Mouse (Mus musculus) spleen, adult 2 months (tissue): ENCODE measurements around the gene Ahcy. TPM values are rescaled to one million over a fixed set of nuclear protein-coding genes. Genes with fewer than 3 reads are reported as not detected.
"Not testable (repeated sequence)": the region's sequence is repeated elsewhere in the genome, so short reads cannot be mapped to it uniquely, and the experiment has no call there.

Experiments used
- DNase-seq, 2 experiments: peaks; one replicate each; pipeline versions ENCODE4 v3.0.0 to v3.0.0-alpha.2; 2012 to 2021; ENCODE audit warnings: low spot score in 2 of 2, low read depth in 1 of 2
- H3K27ac ChIP-seq: fragments of 200-500 bp; 2 replicates; pipeline ENCODE4 v1.5.1; 2012; ENCODE audit warnings: low read length, inconsistent platforms; ENCODE audit not compliant: insufficient read depth
- H3K27me3 ChIP-seq: fragments of 200-500 bp; 2 replicates; pipeline ENCODE4 v1.6.1; 2012; ENCODE audit warnings: mild to moderate bottlenecking, moderate library complexity, low read length, inconsistent platforms; ENCODE audit not compliant: control insufficient read depth, insufficient read depth
- H3K36me3 ChIP-seq: fragments of 200-500 bp; 2 replicates; pipeline ENCODE4 v1.6.1; 2012; ENCODE audit warnings: mild to moderate bottlenecking, low read length, inconsistent platforms; ENCODE audit not compliant: control insufficient read depth, insufficient read depth
- H3K4me1 ChIP-seq: fragments of 200-500 bp; 2 replicates; pipeline ENCODE4 v1.6.1; 2011; ENCODE audit warnings: inconsistent platforms; ENCODE audit not compliant: control insufficient read depth, insufficient read depth, insufficient read length
- H3K4me3 ChIP-seq: fragments of 200-500 bp; 2 replicates; pipeline ENCODE4 v1.5.1; 2011; ENCODE audit warnings: mild to moderate bottlenecking, inconsistent platforms; ENCODE audit not compliant: insufficient read depth, insufficient read length; ENCODE audit errors: extremely low read depth
- CTCF ChIP-seq: fragments of 200-500 bp; IDR thresholded peaks from 2 replicates; pipeline ENCODE4 v1.5.1; 2011; ENCODE audit warnings: mild to moderate bottlenecking, inconsistent platforms; ENCODE audit not compliant: insufficient read depth, insufficient read length, insufficient replicate concordance; ENCODE audit errors: extremely low read depth
- POLR2A ChIP-seq: fragments of 200-500 bp; IDR thresholded peaks from 2 replicates; pipeline ENCODE4 v1.6.1; 2011; ENCODE audit warnings: low read depth, low read length, inconsistent platforms
- WGBS: fragments of 180-500 bp; shearing (Covaris S2); methylation state at CpG from one replicate; pipeline ENCODE4 v1.1.7; 2018; 5-methylcytosine and 5-hydroxymethylcytosine counted together
- polyA plus RNA-seq: library from polyadenylated mRNA; depleted of rRNA; stranded (reverse); fragments of >200 nt; gene quantifications from 2 replicates; pipeline ENCODE4 v1.2.3, GENCODE M21; 2012; rRNA removed

The Ahcy gene
- 44.2 and 44.5 TPM in 2 replicates for polyA plus RNA-seq

- Histone ChIP-seq H3K4me3 (peak within 1 kb of the TSS; percentile 86), H3K27me3 (no peaks in the 10 kb centered on the region), H3K36me3 (no peaks in the 10 kb centered on the region), H3K4me1 (peaks cover 7% of the 10 kb centered on the region; the same call in 1 of the 2 replicates), H3K27ac (peak within 1 kb of the TSS; percentile 83)
- peak; percentile 73 to 85 for DNase-seq
- TF ChIP-seq POLR2A (peak; percentile 36; the same call in 1 of the 2 replicates), CTCF (no peak)
- under 1% methylated on average over 56 of the region's 56 CpGs for WGBS
These were observed at the start of gene Ahcy for GRCm38 (mm10) chr2:155073978-155074765. Ahcy (minus strand) TSS chr2:155074497.

GRCm38 (mm10) chr2:155115216-155115830 is 41.0 kb upstream of the Ahcy start:
- H3K27me3 ChIP-seq = no peaks in the 10 kb centered on the region
- H3K27ac ChIP-seq = no peak overlapping the region

GRCm38 (mm10) chr2:155107276-155107675 is 33.0 kb upstream of the Ahcy start:
- not testable (repeated sequence) for H3K36me3 ChIP-seq, H3K4me1 ChIP-seq, H3K27me3 ChIP-seq, DNase-seq, H3K27ac ChIP-seq, H3K4me3 ChIP-seq
- WGBS = 73% methylated on average over 9 of the region's 9 CpGs

More at GRCm38 (mm10) chr2:155115216-155115830, 41.0 kb upstream of the Ahcy start:
- 77% methylated on average over 7 of the region's 7 CpGs for WGBS
- H3K4me1 ChIP-seq = no peaks in the 10 kb centered on the region
- no peak for DNase-seq
- TF ChIP-seq POLR2A (no peak), CTCF (no peak)
- no peaks in the 10 kb centered on the region for H3K36me3 ChIP-seq
- H3K4me3 ChIP-seq = no peak overlapping the region

GRCm38 (mm10) chr2:155103607-155104006 is 29.3 kb upstream of the Ahcy start:
- TF ChIP-seq CTCF (no peak), POLR2A (no peak)
- Histone ChIP-seq H3K27me3 (no peaks in the 10 kb centered on the region), H3K27ac (no peak overlapping the region), H3K4me1 (no peaks in the 10 kb centered on the region), H3K36me3 (no peaks in the 10 kb centered on the region), H3K4me3 (no peak overlapping the region)
- DNase-seq = no peak
- WGBS = 88% methylated on average over 6 of the region's 6 CpGs

- no peak overlapping the region for H3K4me3 ChIP-seq
- DNase-seq = no peak
- H3K36me3 ChIP-seq = no peaks in the 10 kb centered on the region
- TF ChIP-seq POLR2A (no peak), CTCF (no peak)
- no peak overlapping the region for H3K27ac ChIP-seq
- H3K27me3 ChIP-seq = no peaks in the 10 kb centered on the region
- WGBS = 64% methylated on average over 6 of the region's 6 CpGs
- H3K4me1 ChIP-seq = no peaks in the 10 kb centered on the region
These were observed 27.5 kb upstream of the Ahcy start for GRCm38 (mm10) chr2:155101761-155102181.

- no peaks in the 10 kb centered on the region for H3K27me3 ChIP-seq
- H3K4me3 ChIP-seq = no peak overlapping the region
- 29% methylated on average over 3 of the region's 3 CpGs for WGBS
- TF ChIP-seq CTCF (no peak), POLR2A (no peak)
- no peaks in the 10 kb centered on the region for H3K4me1 ChIP-seq
- DNase-seq = no peak
- H3K27ac ChIP-seq = peak overlapping the region; percentile 48; the same call in 1 of the 2 replicates
- no peaks in the 10 kb centered on the region for H3K36me3 ChIP-seq
These were observed 26.5 kb upstream of the Ahcy start for GRCm38 (mm10) chr2:155100796-155101259.

- H3K27ac ChIP-seq = no peak overlapping the region
- no peak for DNase-seq
- WGBS = 83% methylated on average over 14 of the region's 14 CpGs
- H3K36me3 ChIP-seq = no peaks in the 10 kb centered on the region
- H3K4me1 ChIP-seq = no peaks in the 10 kb centered on the region
- TF ChIP-seq CTCF (no peak), POLR2A (no peak)
- no peak overlapping the region for H3K4me3 ChIP-seq
- H3K27me3 ChIP-seq = no peaks in the 10 kb centered on the region
These were observed 25.9 kb upstream of the Ahcy start for GRCm38 (mm10) chr2:155099994-155100795.
